ENCODE assay signal across 8 mouse cellular contexts in the genomic region with DNA sequence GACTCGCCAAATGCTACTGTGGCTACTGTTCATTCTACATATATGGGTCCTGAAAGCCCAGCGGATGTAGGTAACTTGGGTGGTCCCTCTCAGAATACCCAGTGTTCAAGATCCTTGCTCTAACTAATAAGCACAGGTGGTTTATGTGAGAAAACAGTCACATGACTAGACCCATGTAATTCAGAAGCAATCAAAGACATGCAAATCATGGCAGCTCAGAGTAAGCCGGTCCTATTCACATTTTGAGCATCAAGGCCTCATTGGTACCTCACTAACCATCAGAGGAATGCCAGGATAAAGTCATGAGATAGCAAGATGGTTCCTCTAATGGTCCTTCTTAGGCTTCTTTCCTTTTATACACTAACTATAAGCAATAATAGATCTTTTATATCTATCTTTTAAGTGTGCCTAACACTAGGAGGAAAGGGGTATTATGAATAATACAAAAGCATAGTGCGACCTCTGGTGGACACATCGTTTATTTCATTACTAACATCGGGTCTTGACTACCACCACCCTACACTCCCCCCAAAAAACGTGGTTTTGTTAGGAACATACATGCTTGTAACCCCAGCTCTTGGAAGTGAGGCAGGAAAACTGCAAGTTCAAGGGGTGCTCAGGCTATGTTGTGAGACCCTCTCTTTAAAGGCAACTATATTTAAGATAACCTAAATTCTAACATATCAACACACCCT. TPM values are rescaled to one million over a fixed set of nuclear protein-coding genes. Genes with fewer than 3 reads are reported as not detected.
DNase-seq lines count a peak whose midpoint lies in the region; ATAC-seq lines count a peak whose summit lies in the region.

No protein-coding gene starts in this region.

- H3K27me3 ChIP-seq in heart, embryonic 13.5 days (replicated peaks) = no peaks in the 10 kb centered on the region

- no peak overlapping the region for H3K4me3 ChIP-seq in heart, embryonic 13.5 days

- peak overlapping the region; percentile 81 for H3K4me2 ChIP-seq in heart, embryonic 13.5 days

- DNase-seq in CD4-positive, CD25-positive, alpha-beta regulatory T cell, adult 2 months (ENCODE audit: low read depth, low spot score) = peak; percentile 87
- peak; percentile 72 for DNase-seq in CD4-positive helper T cell, adult 2 months (ENCODE audit: low read depth, low spot score)
- peak; percentile 61 for DNase-seq in cerebellum, adult 9-10 months
- DNase-seq in layer of hippocampus, adult 9-11 months = peak; percentile 37
- DNase-seq in lung, postnatal 14 days = peak; percentile 83
- peak; percentile 66 for DNase-seq in right cerebral cortex, postnatal 4 days

- H3K27ac ChIP-seq in heart, embryonic 13.5 days (replicated peaks) = no peak overlapping the region

- ATAC-seq in CD4-positive, CD25-positive, alpha-beta regulatory T cell, adult 4 months = no peak
- ATAC-seq in heart, embryonic 13.5 days (ENCODE audit: extremely low read depth, insufficient number of reproducible peaks, low FRiP score, low TSS enrichment) = no peak

- H3K36me3 ChIP-seq in heart, embryonic 13.5 days = peaks cover 3% of the 10 kb centered on the region

- peaks cover 12% of the 10 kb centered on the region for H3K4me1 ChIP-seq in heart, embryonic 13.5 days

- peaks cover 3% of the 10 kb centered on the region; the same call in 1 of the 2 replicates for H3K9me3 ChIP-seq in heart, embryonic 13.5 days

- no peak overlapping the region for H3K9ac ChIP-seq in heart, embryonic 13.5 days

- WGBS in heart, embryonic 13.5 days = 36% methylated on average over 7 of the region's 7 CpGs

RNA-seq across cellular contexts. Expression of gene Aplf, which starts 2.0 kb away (rescaled TPM):
- polyA plus RNA-seq in CD4-positive, CD25-positive, alpha-beta regulatory T cell, adult 4 months (2017; shearing (Covaris generic)) = 1 to 10 TPM; 2.9 to 5.6 TPM
- polyA plus RNA-seq in heart, embryonic 13.5 days (2015; fragmentation: Nextera tagmentation; extraction: Ambion mirVana) = 8.4 and 8.7 TPM in 2 replicates

Comparison
In these comparisons a context has a peak if more than half of its experiments do, and no peak if none do; other contexts are left out.
1. DNase-seq: peak in every context shown above with its lines; median percentile 87 in CD4-positive, CD25-positive, alpha-beta regulatory T cell, adult 2 months; 83 in lung, postnatal 14 days; 72 in CD4-positive helper T cell, adult 2 months; 66 in right cerebral cortex, postnatal 4 days; 61 in cerebellum, adult 9-10 months; 37 in layer of hippocampus, adult 9-11 months.